Mouse (Mus musculus): Measurements from ENCODE around the gene Ppm1b.

The Ppm1b gene

DNA sequence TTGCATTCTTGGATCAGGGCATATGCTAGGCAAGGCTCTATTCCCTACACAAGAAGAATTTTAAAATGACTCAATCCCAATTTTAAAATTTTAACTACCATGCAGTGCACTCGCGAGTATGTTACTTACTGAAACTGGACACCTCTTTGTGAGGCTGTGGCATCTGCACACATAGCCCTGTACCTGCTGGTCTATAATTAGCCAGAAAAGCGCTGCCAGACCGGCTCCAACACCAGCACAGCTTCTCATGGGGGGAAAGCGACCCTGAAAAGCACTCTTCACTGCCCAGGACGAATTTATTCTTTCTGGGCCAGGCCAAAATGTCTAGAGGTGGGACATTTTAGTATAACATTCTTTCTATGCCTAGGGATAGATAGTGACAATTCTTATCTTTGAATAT, 114.1 kb downstream of the Ppm1b start:
- no peak for DNase-seq (ENCODE audit: low read depth, low spot score)

DNA sequence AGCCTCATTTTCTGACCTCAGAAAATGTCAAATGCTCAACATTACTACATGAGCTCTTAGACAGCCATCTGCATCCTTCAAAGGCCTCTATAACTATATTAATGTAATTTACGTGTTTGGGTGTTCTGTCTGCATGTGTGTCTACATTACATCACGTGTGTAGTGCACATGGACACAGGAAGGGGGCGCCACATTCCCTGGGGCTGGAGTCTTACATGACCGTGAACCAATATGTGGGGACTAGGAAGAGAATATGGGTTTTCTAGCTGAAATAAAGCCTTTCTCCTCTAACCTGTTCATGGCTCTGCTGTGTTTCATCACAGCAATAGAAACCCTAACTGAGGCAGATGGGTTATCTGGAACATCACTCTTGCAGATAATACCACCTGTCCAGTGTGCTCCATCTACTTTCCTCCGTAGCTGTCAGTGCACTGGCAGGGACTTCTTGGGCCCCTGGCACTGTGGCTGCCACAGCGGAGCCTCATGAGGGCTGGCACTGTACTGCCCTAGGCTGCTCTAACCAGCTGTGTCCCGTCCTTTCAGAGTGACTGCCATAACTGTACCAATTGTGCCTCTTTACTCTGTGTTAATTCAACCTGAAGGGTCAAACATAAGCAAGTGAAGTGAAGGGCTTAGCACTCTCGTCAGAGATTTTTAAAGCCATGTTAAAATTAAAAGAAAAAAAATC, 114.7 kb downstream of the Ppm1b start:
- DNase-seq (ENCODE audit: low read depth, low spot score) = no peak

DNA sequence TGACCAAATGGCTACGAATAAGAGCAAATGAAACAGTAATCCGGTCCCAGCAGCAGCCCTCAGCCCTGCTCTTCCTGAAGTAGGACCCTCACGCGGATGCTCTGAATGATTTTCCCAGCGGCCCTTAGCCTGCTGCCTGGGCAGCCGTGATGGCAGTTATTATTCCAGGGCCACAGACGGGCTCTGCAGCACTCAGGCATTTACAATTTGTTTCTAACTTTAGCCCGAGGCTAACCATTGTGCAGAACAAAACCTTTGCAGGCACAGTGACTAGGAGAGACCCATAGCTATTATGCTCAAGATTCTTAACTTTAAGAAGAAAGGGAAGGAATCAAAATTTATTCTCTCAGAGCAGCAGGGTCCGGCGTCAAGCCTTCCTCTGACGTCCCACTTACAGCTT, 115.8 kb downstream of the Ppm1b start:
- DNase-seq (ENCODE audit: low read depth, low spot score) = peak; percentile 16

DNA sequence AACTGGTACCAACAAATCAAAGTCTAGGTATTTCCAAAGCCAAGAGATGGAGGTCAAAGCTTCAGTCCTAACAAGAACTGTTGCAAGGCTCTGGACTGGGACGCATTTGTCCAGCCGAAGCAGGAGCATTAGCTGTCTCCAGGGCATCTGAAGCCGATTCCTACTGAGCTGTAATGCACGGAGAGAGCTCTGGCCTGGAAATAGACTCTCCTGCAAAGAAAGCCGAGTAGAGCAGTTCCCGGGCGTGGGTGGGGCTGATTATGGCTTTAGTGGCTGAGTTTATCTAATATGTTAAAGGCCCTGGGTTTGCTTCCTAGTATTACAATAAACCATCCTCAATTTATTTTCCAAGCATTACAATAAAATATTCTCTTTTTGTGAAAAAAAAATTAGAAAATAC, 116.7 kb downstream of the Ppm1b start:
- no peak for DNase-seq (ENCODE audit: low read depth, low spot score)

All from mesoderm, embryonic 11.5 days (tissue).